Mouse (Mus musculus) ES-E14 (cell line): Measurements from ENCODE around the gene Tead2.

ENCODE experiments used
- HCFC1 ChIP-seq: IDR thresholded peaks from 2 replicates; pipeline ENCODE4 v1.6.1; 2012; ENCODE audit warnings: low read length, inconsistent platforms, borderline replicate concordance; ENCODE audit not compliant: insufficient read depth
- MAFK ChIP-seq: IDR thresholded peaks from 2 replicates; pipeline ENCODE4 v1.6.1; 2014; ENCODE audit warnings: mild to moderate bottlenecking, low read depth, low read length, inconsistent platforms; ENCODE audit not compliant: insufficient read depth
- ZNF384 ChIP-seq: IDR thresholded peaks from 2 replicates; pipeline ENCODE4 v1.6.1; 2012; ENCODE audit warnings: low read depth, low read length, inconsistent platforms

DNA sequence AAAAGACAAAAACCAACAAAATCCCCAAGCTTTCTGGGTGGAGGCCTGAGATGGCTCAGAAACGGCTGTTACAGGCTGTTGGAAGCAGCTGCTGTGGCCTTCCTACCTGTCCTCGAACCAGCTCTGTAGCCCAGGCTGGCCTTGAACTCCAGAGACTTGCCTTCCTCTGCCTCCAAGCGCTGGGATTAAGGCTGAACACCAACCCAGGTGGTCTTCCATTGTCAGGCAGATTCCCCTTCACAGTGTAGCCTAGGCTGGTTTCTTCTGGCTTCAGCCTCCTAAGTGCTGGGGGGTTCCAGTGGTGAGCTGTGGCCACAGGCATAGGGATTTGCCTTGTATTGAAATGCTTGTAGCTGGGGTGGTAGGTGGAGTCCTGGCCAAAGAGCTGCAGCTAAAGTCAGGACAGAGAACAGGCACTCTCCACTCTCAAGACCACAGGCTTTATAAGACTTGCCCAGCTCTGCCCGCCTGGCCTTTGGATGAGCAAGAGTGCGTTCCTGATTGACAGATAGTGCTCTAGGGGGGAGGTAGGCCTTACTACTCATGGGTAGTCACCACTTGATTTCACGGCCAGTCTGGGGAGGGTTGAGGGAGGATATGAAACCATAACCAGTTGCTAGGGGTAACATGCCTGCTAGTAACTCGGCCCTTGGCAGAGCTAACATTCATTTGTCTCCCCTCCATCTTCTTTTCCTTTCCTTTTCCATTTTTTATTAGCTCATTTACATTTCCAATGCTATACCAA lies 14.1 kb downstream of the Tead2 start:
- TF ChIP-seq ZNF384 = no peak
- no peak for TF ChIP-seq HCFC1
- TF ChIP-seq MAFK = no peak
